19 mouse cellular contexts compared by ENCODE assay signal in the genomic region with DNA sequence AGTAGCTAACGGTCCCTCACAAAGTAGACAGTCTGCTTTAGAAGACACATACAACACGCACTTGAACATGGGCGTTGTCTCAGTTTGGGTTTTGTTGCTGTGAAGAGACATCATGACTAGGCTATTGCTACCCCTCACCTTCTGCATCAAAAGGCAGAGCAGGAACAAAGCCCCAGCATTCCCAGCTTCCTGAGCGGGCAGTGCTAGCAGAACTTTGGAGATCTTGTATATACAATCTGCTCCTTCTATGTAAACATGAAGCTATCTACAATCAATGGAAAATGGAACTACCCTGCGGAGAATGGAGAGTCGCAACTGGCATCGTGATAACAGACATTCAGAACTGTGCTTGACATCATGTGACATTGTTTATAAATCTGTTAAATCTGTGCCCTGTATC. TPM values are rescaled to one million over a fixed set of nuclear protein-coding genes. Genes with fewer than 3 reads are reported as not detected.
DNase-seq lines count a peak whose midpoint lies in the region; TF ChIP-seq lines count a peak whose summit lies in the region.
"Had no signal": no experiment of that assay in that cellular context is flagged by ENCODE, and none has a peak within 500 bp of the region (broad histone marks: within the 10 kb centered on the region; RNA-seq: fewer than 3 reads in every experiment).

No protein-coding gene starts in this region.

- TF ChIP-seq CTCF in lung, adult 2 months (IDR thresholded peaks at IDR 0.05; ENCODE audit: insufficient read depth, low read length), result no peak

- WGBS in lung, adult 2 months, result 44% methylated on average over 7 of the region's 7 CpGs
- 91% methylated on average over 7 of the region's 7 CpGs for WGBS in embryonic facial prominence, embryonic 10.5 days

- no peak overlapping the region for H3K4me3 ChIP-seq in lung, adult 2 months (replicated peaks; ENCODE audit: extremely low read depth, low read depth, low read length)
- no peak overlapping the region for H3K4me3 ChIP-seq in embryonic facial prominence, embryonic 10.5 days
- H3K4me3 ChIP-seq: embryonic facial prominence, embryonic 12.5 days; forebrain, embryonic 13.5 days; forebrain, embryonic 15.5 days had no signal

- no peaks in the 10 kb centered on the region for H3K27me3 ChIP-seq in embryonic facial prominence, embryonic 10.5 days (replicated peaks; ENCODE audit: low read depth, poor library complexity, severe bottlenecking)
- H3K27me3 ChIP-seq: embryonic facial prominence, embryonic 12.5 days; forebrain, embryonic 13.5 days; forebrain, embryonic 15.5 days had no signal

- no peaks in the 10 kb centered on the region for H3K9me3 ChIP-seq in embryonic facial prominence, embryonic 10.5 days
- H3K9me3 ChIP-seq: embryonic facial prominence, embryonic 12.5 days; forebrain, embryonic 13.5 days; forebrain, embryonic 15.5 days had no signal

- peaks cover 5% of the 10 kb centered on the region; the same call in 1 of the 2 replicates for H3K4me1 ChIP-seq in lung, adult 2 months (ENCODE audit: control insufficient read depth, insufficient read depth, low read length)
- peaks cover 40% of the 10 kb centered on the region for H3K4me1 ChIP-seq in embryonic facial prominence, embryonic 10.5 days

- TF ChIP-seq POLR2A in lung, adult 2 months (IDR thresholded peaks at IDR 0.05; ENCODE audit: borderline replicate concordance, extremely low read depth, low read depth, low read length), result no peak

- H3K36me3 ChIP-seq in embryonic facial prominence, embryonic 10.5 days (replicated peaks), result no peaks in the 10 kb centered on the region
- H3K36me3 ChIP-seq: embryonic facial prominence, embryonic 12.5 days; forebrain, embryonic 15.5 days had no signal

- no peak overlapping the region for H3K27ac ChIP-seq in embryonic facial prominence, embryonic 10.5 days (replicated peaks)
- H3K27ac ChIP-seq: embryonic facial prominence, embryonic 12.5 days; forebrain, embryonic 13.5 days; forebrain, embryonic 15.5 days had no signal

- peak; percentile 35 for DNase-seq in lung, postnatal 10 days
- DNase-seq in lung, adult 2 months, result no peak
- DNase-seq in embryonic facial prominence, embryonic 10.5 days (ENCODE audit: low spot score), result peak; percentile 1
- DNase-seq in lung, postnatal 36 days, result peak; percentile 15
- DNase-seq in ovary, adult 18-20 months (ENCODE audit: low spot score), result no peak
- DNase-seq: adrenal gland, adult 2 months; adrenal gland, postnatal 10 days; adrenal gland, postnatal 25 days; cerebellum, adult 11 months; cerebellum, adult 18-20 months; cerebellum, adult 8-10 months; cerebellum, adult 9-11 months; cerebellum, postnatal 14 days; cerebellum, postnatal 36 days; embryo, embryonic 11 days; forebrain, postnatal 0 days had no signal

RNA-seq across cellular contexts. Expression of a gene that starts 9.3 kb away (rescaled TPM):
- 25.5 and 27.2 TPM in 2 replicates for polyA plus RNA-seq in lung, adult 2 months (2012; rRNA removed)
- 57.7 and 66.2 TPM in 2 replicates for polyA plus RNA-seq in embryonic facial prominence, embryonic 10.5 days (2016; fragmentation: Nextera tagmentation; extraction: Ambion mirVana)

Comparison
In these comparisons a context has a peak if more than half of its experiments do, and no peak if none do; other contexts are left out.
1. DNase-seq: peak in lung, postnatal 10 days (single experiment), embryonic facial prominence, embryonic 10.5 days (single experiment) and lung, postnatal 36 days (single experiment); none in lung, adult 2 months (single experiment) and ovary, adult 18-20 months (single experiment).